Mouse (Mus musculus) kidney, adult 9 months (tissue): ENCODE data around the gene Trappc4.
"Not testable (repeated sequence)": the region's sequence is repeated elsewhere in the genome, so short reads cannot be mapped to it uniquely, and the experiment has no call there.

Source experiments
- DNase-seq: peaks from one replicate; pipeline ENCODE4 v3.0.0; 2022

Gene Trappc4

DNA sequence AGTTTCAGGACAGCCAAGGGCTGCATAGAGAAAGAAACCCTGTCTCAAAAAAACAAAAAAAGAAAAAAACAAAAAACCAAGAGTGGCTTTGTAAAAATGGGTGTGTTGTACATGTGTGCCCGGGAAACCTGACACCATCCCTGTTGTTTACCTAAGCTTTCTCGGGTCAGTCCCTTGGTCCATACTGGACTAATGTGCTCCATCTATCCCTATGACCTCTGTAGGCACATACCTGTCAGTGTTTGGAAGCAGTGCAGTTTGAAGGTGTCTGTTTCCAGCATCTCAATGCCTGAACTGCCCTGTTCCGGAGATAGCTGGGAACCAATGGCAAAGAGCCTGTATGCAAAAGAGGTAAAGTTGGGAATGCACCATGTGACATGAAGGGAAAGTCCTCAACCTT is 2.4 kb downstream of the Trappc4 start:
- DNase-seq = peak; percentile 8

DNA sequence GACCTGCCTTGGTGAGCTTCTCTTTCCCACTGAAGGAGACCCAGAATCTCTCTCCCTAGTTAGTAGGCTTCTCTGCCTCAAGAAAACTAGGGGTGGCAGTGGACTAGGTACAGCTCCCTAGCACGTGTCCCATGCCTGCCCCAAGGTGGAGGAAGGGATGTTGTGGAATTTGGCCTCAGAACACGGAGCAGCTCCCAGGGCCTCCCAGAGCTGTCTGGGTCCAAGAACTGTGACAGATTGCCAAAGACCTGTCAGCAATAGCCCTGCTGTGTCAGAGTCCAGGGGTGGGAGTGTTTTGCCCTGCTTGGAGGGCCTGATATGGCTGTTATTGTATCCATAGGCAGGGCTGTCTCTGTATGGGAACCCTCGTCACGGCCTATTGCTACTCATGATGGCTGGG is 6.3 kb downstream of the Trappc4 start:
- peak; percentile 94 for DNase-seq

GRCm38 (mm10) chr9:44399795-44400114 is 7.6 kb downstream of the Trappc4 start:
- peak; percentile 72 for DNase-seq

DNA sequence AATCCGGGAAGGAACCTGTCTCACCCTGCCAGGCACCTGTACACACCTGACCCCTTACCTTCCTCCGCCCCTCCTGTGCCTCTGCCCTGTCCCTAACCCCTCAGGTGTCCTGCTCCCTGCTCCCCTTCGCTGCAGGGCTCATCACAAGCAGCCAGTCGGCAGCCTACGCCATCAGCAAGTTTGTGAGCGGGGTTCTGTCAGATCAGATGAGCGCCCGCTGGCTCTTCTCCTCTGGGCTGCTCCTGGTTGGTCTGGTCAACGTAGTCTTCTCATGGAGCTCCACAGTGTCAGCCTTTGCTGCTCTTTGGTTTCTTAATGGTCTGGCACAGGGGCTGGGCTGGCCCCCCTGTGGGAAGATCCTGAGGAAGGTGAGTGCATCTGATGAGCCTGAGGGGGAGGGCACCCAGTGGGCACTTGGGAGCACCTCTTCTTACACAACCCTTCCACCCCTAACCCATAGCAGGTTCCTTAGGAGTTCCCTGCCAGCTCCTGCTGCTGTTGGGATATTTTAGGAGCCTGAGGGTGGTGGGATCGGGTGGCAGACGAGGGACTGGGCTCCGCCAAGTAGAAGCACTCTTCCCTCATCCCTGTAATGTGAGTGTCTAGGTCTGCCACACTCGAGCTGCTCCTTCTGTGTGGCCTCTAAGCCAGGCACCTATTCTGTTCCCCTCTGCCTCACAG is 8.1 kb downstream of the Trappc4 start:
- no peak for DNase-seq

DNA sequence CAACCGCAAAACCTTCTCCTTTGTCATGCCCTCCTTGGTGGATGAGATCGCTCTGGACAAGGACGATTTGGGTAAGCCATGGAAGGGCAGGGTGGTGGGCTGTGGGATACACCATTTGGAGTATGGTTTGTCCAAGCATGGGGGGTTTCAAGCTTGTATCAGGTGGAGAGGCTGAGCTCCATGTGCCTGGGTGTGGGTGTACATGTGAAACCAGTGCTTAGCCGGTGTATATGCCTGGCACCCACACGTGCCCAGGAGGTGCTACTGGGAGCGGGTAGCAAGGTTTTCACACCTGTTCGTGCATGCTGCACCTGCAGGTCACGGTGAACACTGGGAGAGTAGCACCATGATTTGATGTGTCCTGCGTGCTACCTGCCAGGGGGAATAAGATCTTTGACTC is 8.8 kb downstream of the Trappc4 start:
- DNase-seq = no peak

DNA sequence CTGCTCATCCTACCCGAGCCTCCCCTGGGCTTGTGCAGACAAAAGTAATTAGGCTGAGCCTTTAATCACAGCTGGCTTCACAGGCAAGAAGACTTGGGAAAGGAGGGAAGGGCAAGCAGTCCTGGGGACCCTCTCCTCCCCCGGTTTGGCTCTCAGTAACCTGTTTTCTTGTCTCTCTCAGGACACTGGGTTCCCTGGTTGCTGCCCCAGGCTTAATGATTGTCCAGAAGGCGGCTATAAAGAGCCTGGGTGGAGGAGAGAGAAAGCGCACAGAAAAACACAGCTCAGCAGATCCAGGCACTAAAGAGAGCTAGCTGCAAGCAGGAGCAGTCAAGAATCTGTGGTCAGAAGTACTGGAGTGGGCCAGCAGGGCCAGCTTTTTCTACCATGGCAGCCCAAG is 9.3 kb downstream of the Trappc4 start:
- peak; percentile 95 for DNase-seq

GRCm38 (mm10) chr9:44396684-44397411 is 10.6 kb downstream of the Trappc4 start, which contains the start of gene Slc37a4:
Gene Slc37a4, plus strand, starts transcription at chr9:44396852.
- peak; percentile 99 for DNase-seq

DNA sequence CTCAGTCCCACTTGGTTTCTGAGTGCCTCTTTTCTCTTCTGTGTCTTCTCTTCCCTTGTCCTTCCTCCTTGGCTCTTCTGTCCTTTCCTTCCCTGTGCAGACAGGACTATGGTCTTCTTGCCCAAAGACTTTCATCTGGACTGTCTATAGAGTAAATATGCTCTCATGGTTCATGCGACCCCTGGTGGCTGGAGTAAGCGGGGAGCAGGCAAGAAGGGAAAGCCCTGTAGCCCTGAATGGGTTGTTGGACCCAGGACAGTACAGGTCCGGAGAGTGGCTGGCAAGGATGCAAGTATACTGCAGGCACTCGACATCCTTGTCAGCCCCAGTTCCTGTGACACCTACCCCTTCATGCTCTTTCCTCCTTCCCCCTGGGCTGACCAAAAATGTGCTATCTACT is 15.9 kb downstream of the Trappc4 start:
- peak; percentile 81 for DNase-seq

- peak; percentile 67 for DNase-seq
Observed at GRCm38 (mm10) chr9:44389273-44389672, 18.1 kb downstream of the Trappc4 start.

DNA sequence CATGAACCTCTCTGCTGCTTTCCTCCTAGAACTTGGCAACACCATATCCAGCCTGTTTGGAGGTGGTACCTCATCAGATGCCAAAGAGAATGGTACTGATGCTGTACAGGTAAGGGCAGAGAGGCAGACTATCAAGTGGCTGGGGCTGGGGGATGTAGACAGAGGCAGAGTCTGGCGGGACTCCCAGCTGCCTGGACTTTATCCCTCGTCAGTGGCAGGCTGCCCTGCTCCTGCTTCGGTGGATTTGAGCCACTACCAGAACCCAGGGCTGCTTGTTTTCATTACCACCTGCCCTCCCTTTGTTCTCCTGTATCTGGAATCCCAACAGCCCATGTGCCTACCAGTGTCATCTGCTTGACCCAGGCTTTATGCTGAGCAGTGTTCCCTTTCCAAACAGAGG is 20.2 kb downstream of the Trappc4 start:
- DNase-seq = peak; percentile 73

DNA sequence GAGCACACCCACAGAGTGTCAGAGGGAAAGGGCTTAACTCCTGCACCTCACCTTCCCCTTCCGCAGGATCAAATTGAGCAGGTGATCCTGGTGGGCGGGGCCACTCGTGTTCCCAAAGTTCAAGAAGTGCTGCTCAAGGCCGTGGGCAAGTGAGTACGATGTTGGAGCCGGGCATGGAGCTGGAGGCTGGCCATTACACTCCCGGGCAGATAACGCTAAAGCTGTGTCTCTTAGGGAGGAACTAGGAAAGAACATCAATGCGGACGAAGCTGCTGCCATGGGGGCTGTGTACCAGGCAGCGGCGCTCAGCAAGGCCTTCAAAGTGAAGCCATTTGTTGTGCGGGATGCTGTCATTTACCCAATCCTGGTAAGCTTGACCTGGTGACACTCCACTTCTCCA is 22.8 kb downstream of the Trappc4 start:
- DNase-seq = no peak

DNA sequence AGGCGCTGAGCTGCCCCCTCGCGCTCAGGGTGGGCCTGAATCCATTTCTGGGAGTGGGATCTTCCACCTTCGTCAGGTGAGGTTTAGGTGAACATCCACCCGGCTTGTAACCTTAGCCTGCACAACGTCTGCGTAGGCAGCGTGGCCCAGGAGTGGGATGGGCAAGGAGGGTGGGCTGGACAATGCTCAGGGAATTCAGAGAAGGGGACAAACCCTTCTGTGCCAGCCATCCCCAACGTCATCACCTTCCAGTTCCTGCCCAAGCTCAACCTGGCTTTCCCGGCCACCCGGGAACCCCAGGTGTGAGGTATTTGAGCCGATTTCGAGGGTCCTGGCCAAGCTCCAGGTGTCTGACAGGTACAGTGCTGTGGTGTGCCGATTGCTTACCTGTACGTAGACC is 27.5 kb downstream of the Trappc4 start:
- no peak for DNase-seq

DNA sequence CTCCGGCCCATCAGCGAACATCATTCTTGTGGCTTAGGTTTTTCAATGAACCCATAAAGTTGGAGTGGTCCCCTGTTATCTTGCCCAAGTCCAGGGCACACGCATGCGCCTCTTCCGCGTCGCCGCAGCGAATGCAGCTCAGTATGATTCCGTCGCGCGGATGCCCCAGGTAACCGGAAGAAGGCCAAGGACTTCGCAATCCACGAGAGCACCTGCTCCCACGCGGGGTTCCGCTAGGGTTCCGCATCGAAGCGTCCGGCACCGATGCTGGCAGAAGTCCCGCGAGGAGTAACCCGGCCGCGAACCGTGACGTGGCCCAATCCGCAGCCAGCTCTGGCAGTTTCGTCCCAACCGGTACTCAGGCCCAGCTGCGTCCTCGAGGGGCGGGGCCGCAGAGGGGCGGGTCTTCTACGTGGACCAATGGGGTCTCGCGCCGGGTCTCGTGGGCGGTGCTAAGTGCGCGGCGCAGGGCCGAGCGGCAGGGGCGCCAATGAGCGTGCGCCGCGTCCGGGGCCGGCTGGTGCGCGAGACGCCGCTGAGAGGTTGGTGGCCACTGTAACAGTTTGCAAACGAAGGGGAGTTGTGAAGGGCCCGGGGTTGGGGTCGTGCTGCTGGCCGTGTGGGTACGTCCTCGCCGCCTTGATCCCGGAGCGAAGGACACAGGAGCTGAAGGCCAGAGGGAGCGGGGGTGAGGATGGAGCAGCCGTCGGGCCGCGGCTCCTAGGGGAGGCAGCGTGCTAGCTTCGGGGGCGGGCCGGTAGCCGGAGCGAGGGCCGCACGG is 28.2 kb downstream of the Trappc4 start, which contains the start of gene Hyou1:
Gene Hyou1, plus strand, starts transcription at position 437 of the 781 bp plus-strand sequence.
- DNase-seq = peak; percentile 99

DNA sequence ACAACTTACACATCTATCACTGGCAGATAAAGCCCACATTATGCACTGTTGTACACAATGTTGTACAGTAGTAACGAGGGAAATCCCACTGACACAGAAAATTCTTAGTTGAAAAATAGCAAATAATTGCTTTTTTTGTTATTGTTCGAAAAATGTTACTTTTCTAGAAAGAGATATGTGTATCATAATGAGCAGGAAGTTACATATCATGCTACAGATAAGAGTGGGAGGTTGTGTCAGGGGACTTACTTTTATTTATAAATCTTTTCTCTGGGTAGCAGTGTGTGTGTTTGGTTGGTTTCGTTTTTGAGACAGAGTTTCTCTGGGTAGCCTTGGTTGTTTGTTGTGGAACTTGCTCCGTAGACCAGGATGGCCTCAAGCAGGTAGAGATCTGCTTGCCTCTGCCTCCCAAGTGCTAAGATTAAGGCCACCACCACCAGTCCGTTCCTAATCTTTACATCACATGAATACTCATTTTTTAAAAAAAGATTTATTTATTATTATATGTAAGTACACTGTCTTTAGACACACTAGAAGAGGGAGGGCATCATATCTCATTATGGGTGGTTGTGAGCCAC is 29.2 kb downstream of the Trappc4 start:
- no peak for DNase-seq

DNA sequence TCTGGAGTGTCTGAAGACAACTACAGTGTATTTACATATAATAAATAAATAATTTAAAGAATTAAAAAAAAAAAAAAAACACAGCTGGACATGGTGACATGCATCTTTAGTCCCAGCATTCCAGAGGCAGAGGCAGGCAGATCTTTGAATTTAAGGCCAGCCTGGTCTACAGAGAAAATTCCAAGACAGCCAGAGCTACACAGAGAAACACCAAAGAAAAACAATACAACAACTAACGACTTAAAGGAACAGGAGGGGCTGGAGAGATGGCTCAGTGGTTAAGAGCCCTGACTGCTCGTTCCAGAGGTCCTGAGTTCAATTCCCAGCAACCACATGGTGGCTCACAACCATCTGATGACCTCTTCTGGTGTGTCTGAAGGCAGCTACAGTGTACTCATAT is 30.1 kb downstream of the Trappc4 start:
- not testable (repeated sequence) for DNase-seq

- DNase-seq = no peak
Observed at GRCm38 (mm10) chr9:44376141-44376540, 31.3 kb downstream of the Trappc4 start.

GRCm38 (mm10) chr9:44373386-44373785 is 34.0 kb downstream of the Trappc4 start:
- DNase-seq = no peak

DNA sequence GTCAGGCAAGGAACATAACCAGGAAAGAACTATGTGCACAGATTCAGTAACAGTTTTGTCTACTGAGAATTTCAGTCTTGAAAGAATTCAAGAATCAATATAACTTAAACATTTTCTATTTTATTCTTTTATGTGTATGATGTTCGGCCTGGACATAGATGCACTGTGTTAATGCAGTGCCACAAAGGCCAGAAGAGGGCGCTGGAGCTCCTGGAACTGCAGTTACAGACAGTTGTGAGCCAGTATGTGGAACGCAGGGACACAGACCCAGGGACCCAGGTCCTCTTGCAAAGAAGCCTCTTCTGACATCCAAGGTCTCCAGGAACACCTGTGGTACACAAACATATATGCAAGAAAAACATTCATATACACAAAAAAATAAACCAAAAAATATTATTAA is 42.9 kb downstream of the Trappc4 start:
- peak; percentile 62 for DNase-seq

DNA sequence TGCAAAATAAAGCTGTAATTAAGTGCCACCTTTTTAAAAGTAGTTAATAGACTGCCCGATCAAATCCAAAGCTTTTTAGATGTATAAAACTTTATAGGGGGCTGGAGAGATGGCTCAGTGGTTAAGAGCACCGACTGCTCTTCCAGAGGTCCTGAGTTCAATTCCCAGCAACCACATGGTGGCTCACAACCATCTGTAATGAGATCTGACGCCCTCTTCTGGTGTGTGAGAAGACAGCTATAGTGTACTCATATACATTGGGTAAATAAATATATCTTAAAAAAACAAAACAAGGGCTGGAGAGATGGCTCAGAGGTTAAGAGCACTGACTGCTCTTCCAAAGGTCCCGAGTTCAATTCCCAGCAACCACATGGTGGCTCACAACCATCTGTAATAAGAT is 45.5 kb downstream of the Trappc4 start:
- DNase-seq = not testable (repeated sequence)

- DNase-seq = peak; percentile 96
Observed at GRCm38 (mm10) chr9:44361190-44361917, 46.0 kb downstream of the Trappc4 start, which contains the start of gene Vps11. Gene Vps11, minus strand, starts transcription at chr9:44361670.

DNA sequence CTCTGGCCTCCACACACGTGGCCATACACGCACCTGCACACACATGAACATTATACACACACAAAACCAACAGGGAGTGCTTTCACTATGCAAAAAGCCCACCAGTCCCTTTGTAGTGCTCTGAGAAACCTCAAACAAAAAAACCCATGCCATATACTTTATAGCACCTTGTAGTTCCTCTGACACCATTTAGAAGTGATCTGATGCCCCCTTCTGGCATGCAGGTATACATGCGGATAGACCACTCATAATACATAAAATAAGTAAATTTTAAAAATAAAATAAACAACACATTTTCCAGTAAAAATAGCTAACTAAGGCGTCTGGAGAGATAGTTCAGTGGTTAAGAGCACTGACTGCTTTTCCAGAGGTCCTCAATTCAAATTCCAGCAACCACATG is 50.2 kb downstream of the Trappc4 start:
- DNase-seq = no peak
